Mouse (Mus musculus): ENCODE measurements around the gene Scube3. TPM values are rescaled to one million over a fixed set of nuclear protein-coding genes. Genes with fewer than 3 reads are reported as not detected.

Scube3 gene
- 0.33 and 0.59 TPM in 2 replicates for polyA plus RNA-seq (2012; rRNA removed; ENCODE audit: low replicate concordance)

GRCm38 (mm10) chr17:28141771-28142699 lies at the start of gene Scube3:
Gene Scube3 (plus strand): TSS chr17:28142141.

GRCm38 (mm10) chr17:28176775-28177539 lies 35.0 kb downstream of the Scube3 start, which contains the start of gene Zfp523:
Gene Zfp523 (plus strand): TSS chr17:28177129.

GRCm38 (mm10) chr17:28207591-28208313 lies 65.8 kb downstream of the Scube3 start, which contains the start of gene Def6:
Gene Def6 (plus strand): TSS chr17:28207778.

Other genes with a start within 250 kb of the Scube3 start
- 25.3 and 28.1 TPM in 2 replicates for gene Anks1, start 232.8 kb upstream of the Scube3 start, polyA plus RNA-seq (2012; rRNA removed; ENCODE audit: low replicate concordance)
- 3.2 TPM in 2 replicates for gene Taf11, start 232.3 kb upstream of the Scube3 start, polyA plus RNA-seq (2012; rRNA removed; ENCODE audit: low replicate concordance)
- 0.44 and 0.70 TPM in 2 replicates for gene Tcp11, start 61.5 kb upstream of the Scube3 start, polyA plus RNA-seq (2012; rRNA removed; ENCODE audit: low replicate concordance)
- gene Zfp523, start 35.0 kb downstream of the Scube3 start, polyA plus RNA-seq (2012; rRNA removed; ENCODE audit: low replicate concordance), result 33.5 and 45.7 TPM in 2 replicates
- gene Def6, start 65.6 kb downstream of the Scube3 start, polyA plus RNA-seq (2012; rRNA removed; ENCODE audit: low replicate concordance), result 5.6 and 8.4 TPM in 2 replicates
- gene Ppard, start 90.6 kb downstream of the Scube3 start, polyA plus RNA-seq (2012; rRNA removed; ENCODE audit: low replicate concordance), result 215 and 239 TPM in 2 replicates
- 14.8 and 18.3 TPM in 2 replicates for gene Fance, start 171.4 kb downstream of the Scube3 start, polyA plus RNA-seq (2012; rRNA removed; ENCODE audit: low replicate concordance)
- 2,176 and 2,371 TPM in 2 replicates for gene Rpl10a, start 186.3 kb downstream of the Scube3 start, polyA plus RNA-seq (2012; rRNA removed; ENCODE audit: low replicate concordance)
- gene Tead3, start 208.7 kb downstream of the Scube3 start, polyA plus RNA-seq (2012; rRNA removed; ENCODE audit: low replicate concordance), result 32.1 and 38.6 TPM in 2 replicates
- gene Tulp1, start 223.1 kb downstream of the Scube3 start, polyA plus RNA-seq (2012; rRNA removed; ENCODE audit: low replicate concordance), result 0.93 and 1.6 TPM in 2 replicates

Measured in duodenum, adult 2 months (tissue).